ENCODE assay signal across 9 mouse cellular contexts in genomic region chr8:15729075-15729474, GRCm38 (mm10).
DNase-seq lines count a peak whose midpoint lies in the region; ATAC-seq and TF ChIP-seq lines count a peak whose summit lies in the region.
"Had no signal": no experiment of that assay in that cellular context is flagged by ENCODE, and none has a peak within 500 bp of the region (broad histone marks: within the 10 kb centered on the region; RNA-seq: fewer than 3 reads in every experiment).

No protein-coding gene starts in this region.

- no peaks in the 10 kb centered on the region for H3K79me2 ChIP-seq in liver, adult 2 months (ENCODE audit: control insufficient read depth, insufficient read depth, low read length)

- 5% methylated on average over 1 of the region's 1 CpGs for WGBS in liver, adult 2 months
- WGBS in liver, embryonic 11.5 days: 7% methylated on average over 1 of the region's 1 CpGs
- WGBS in cerebellum, adult 2 months: 2% methylated on average over 1 of the region's 1 CpGs

- H3K9ac ChIP-seq in liver, adult 2 months (ENCODE audit: low read depth, low read length): no peak overlapping the region
- no peak overlapping the region for H3K9ac ChIP-seq in liver, embryonic 11.5 days (ENCODE audit: low read depth, low read length)
- H3K9ac ChIP-seq: stomach, embryonic 15.5 days had no signal

- no peak for ATAC-seq in liver, embryonic 11.5 days (replicated peaks; ENCODE audit: low FRiP score)

- peak; percentile 48 for DNase-seq in liver, adult 2 months (ENCODE audit: extremely low read depth, low read depth, low spot score)
- DNase-seq in liver, embryonic 11.5 days (ENCODE audit: low spot score): no peak
- peak; percentile 50 for DNase-seq in cerebellum, adult 2 months
- DNase-seq in frontal cortex, adult 2 months (ENCODE audit: extremely low spot score in 1 of 2, low spot score in 1 of 2): peak; percentile 19 to 79
- DNase-seq in kidney, postnatal 25 days: peak; percentile 58 to 65
- DNase-seq in lung, adult 18-20 months: peak; percentile 7 to 15
- DNase-seq in right cerebral cortex, postnatal 25 days: peak; percentile 42
- DNase-seq in spleen, postnatal 4 days (ENCODE audit: low spot score in 2 of 2): no peak

- H3K9me3 ChIP-seq in liver, embryonic 11.5 days (ENCODE audit: control insufficient read depth, low read length): no peaks in the 10 kb centered on the region
- H3K9me3 ChIP-seq: stomach, embryonic 15.5 days had no signal

- no peak overlapping the region for H3K4me3 ChIP-seq in liver, adult 2 months (ENCODE audit: insufficient read depth, low read depth, low read length)
- no peak overlapping the region for H3K4me3 ChIP-seq in liver, embryonic 11.5 days (ENCODE audit: low read depth, low read length)
- no peak overlapping the region for H3K4me3 ChIP-seq in cerebellum, adult 2 months (replicated peaks; ENCODE audit: insufficient read depth, low read depth, low read length)
- H3K4me3 ChIP-seq: stomach, embryonic 15.5 days had no signal

- peak; percentile 74 for TF ChIP-seq CTCF in liver, adult 2 months (IDR thresholded peaks at IDR 0.05; ENCODE audit: low read depth, low read length)
- TF ChIP-seq CTCF in cerebellum, adult 2 months (IDR thresholded peaks at IDR 0.05; ENCODE audit: borderline replicate concordance, insufficient read depth, low read depth, low read length): peak; percentile 71

- H3K27ac ChIP-seq in liver, adult 2 months (replicated peaks; ENCODE audit: insufficient read depth, low read depth, low read length): no peak overlapping the region
- no peak overlapping the region for H3K27ac ChIP-seq in liver, embryonic 11.5 days (ENCODE audit: low read depth, low read length)
- H3K27ac ChIP-seq in cerebellum, adult 2 months (ENCODE audit: insufficient read depth, low read length): no peak overlapping the region
- H3K27ac ChIP-seq: stomach, embryonic 15.5 days had no signal

- H3K27me3 ChIP-seq in liver, adult 2 months (ENCODE audit: control insufficient read depth, insufficient read depth, low read length): no peaks in the 10 kb centered on the region
- H3K27me3 ChIP-seq in liver, embryonic 11.5 days (replicated peaks; ENCODE audit: control insufficient read depth, insufficient read depth, low read length): no peaks in the 10 kb centered on the region
- no peaks in the 10 kb centered on the region for H3K27me3 ChIP-seq in cerebellum, adult 2 months (ENCODE audit: control insufficient read depth, insufficient read depth, low read length)
- H3K27me3 ChIP-seq: stomach, embryonic 15.5 days had no signal

- no peaks in the 10 kb centered on the region for H3K36me3 ChIP-seq in liver, adult 2 months (ENCODE audit: control insufficient read depth, insufficient read depth, low read length)
- H3K36me3 ChIP-seq in liver, embryonic 11.5 days (ENCODE audit: control insufficient read depth, insufficient read depth, low read length): no peaks in the 10 kb centered on the region
- H3K36me3 ChIP-seq: stomach, embryonic 15.5 days had no signal

- H3K4me2 ChIP-seq in liver, embryonic 11.5 days: no peak overlapping the region
- H3K4me2 ChIP-seq: stomach, embryonic 15.5 days had no signal

- H3K4me1 ChIP-seq in liver, adult 2 months (ENCODE audit: control insufficient read depth, insufficient read depth, low read length): no peaks in the 10 kb centered on the region
- no peaks in the 10 kb centered on the region for H3K4me1 ChIP-seq in liver, embryonic 11.5 days (replicated peaks; ENCODE audit: control insufficient read depth, insufficient read depth, low read length)
- no peaks in the 10 kb centered on the region for H3K4me1 ChIP-seq in cerebellum, adult 2 months (ENCODE audit: control insufficient read depth, insufficient read depth, low read length)
- H3K4me1 ChIP-seq: stomach, embryonic 15.5 days had no signal

- TF ChIP-seq POLR2A in liver, adult 2 months (IDR thresholded peaks at IDR 0.05; ENCODE audit: extremely low read depth, insufficient read depth, low read length): no peak
- TF ChIP-seq POLR2A in cerebellum, adult 2 months (IDR thresholded peaks at IDR 0.05; ENCODE audit: borderline replicate concordance, insufficient read depth, low read length): no peak

Comparison
In these comparisons a context has a peak if more than half of its experiments do, and no peak if none do; other contexts are left out.
1. DNase-seq: peak in liver, adult 2 months (single experiment), cerebellum, adult 2 months (2 of 2), frontal cortex, adult 2 months (2 of 2), kidney, postnatal 25 days (2 of 2), lung, adult 18-20 months (2 of 2) and right cerebral cortex, postnatal 25 days (single experiment); none in liver, embryonic 11.5 days (single experiment) and spleen, postnatal 4 days (0 of 2).